Mouse (Mus musculus) brown adipose tissue, adult 24 weeks (tissue): Measurements from ENCODE around the gene Sv2c. TPM values are rescaled to one million over a fixed set of nuclear protein-coding genes. Genes with fewer than 3 reads are reported as not detected.

ENCODE experiments used
- H3K27ac ChIP-seq: fragments of 200-500 bp; replicated peaks from 2 replicates; pipeline ENCODE4 v1.5.1; 2012; ENCODE audit warnings: low read depth, mild to moderate bottlenecking, low read length
- H3K4me1 ChIP-seq: fragments of 200-500 bp; 2 replicates; pipeline ENCODE4 v1.6.1; 2012; ENCODE audit warnings: low read length, mixed read lengths; ENCODE audit not compliant: control insufficient read depth, insufficient read depth, insufficient read length
- H3K4me3 ChIP-seq: fragments of 200-500 bp; 2 replicates; pipeline ENCODE4 v1.5.1; 2012; ENCODE audit warnings: low read depth, mild to moderate bottlenecking, low read length, moderate library complexity; ENCODE audit not compliant: insufficient read depth
- polyA plus RNA-seq: library from polyadenylated mRNA; stranded (reverse); fragments of >200 nt; gene quantifications from 2 replicates; pipeline ENCODE4 v1.2.4, GENCODE M21; 2012; ENCODE audit not compliant: missing spikeins, insufficient read depth, insufficient read length

Gene Sv2c
- polyA plus RNA-seq, 1 experiment: 0.32 TPM

GRCm38 (mm10) chr13:95909244-95909643, 223.1 kb downstream of the Sv2c start:
- Histone ChIP-seq H3K4me1 (no peaks in the 10 kb centered on the region), H3K4me3 (no peak overlapping the region), H3K27ac (no peak overlapping the region)

Other genes with a start within 250 kb of the Sv2c start
- 1.1 and 2.7 TPM in 2 replicates for gene Iqgap2, start 240.7 kb downstream of the Sv2c start, polyA plus RNA-seq
- gene Gm20075, start 51.2 kb downstream of the Sv2c start, polyA plus RNA-seq: 50.3 and 58.1 TPM in 2 replicates
- not detected in 2 replicates for gene Gm17190, start 50.5 kb downstream of the Sv2c start, polyA plus RNA-seq